Mouse (Mus musculus) common myeloid progenitor, adult 5-6 weeks (primary cell): Measurements from ENCODE around the gene Dnase1l3. TPM values are rescaled to one million over a fixed set of nuclear protein-coding genes. Genes with fewer than 3 reads are reported as not detected.

ENCODE experiments used
- ATAC-seq: replicated peaks from 2 replicates; pipeline ENCODE4 v1.8.0; 2016; ENCODE audit warnings: low read depth, mild to moderate bottlenecking, moderate TSS enrichment, inconsistent platforms; ENCODE audit not compliant: poor library complexity, severe bottlenecking
- total RNA-seq: library from RNA; stranded (forward); fragments of 200-1000, 187-1606 nt; gene quantifications from 2 replicates; pipeline ENCODE4 v1.2.3, GENCODE M21; 2017

Gene Dnase1l3
- total RNA-seq, 1 experiment from 2014 or later = not detected

DNA sequence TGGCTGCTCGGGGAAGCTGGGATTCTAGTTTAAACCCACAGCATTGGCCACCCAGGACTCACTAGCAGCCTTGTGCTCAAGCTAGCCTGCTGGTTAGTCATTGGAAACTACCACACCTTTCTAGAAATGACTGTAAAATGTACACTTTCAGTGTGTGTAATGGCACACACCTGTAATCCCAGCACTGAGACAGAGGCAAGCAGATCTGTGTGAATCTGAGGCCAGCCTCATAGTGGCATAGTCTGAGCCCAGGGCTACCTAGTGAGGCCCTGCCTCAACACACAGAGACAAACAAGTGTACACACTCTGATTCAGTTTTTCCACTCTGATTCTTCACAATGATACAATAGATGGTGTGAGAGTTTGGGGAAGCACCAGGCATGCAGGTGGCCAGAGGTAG lies 5.0 kb downstream of the Dnase1l3 start:
- ATAC-seq = no peak

DNA sequence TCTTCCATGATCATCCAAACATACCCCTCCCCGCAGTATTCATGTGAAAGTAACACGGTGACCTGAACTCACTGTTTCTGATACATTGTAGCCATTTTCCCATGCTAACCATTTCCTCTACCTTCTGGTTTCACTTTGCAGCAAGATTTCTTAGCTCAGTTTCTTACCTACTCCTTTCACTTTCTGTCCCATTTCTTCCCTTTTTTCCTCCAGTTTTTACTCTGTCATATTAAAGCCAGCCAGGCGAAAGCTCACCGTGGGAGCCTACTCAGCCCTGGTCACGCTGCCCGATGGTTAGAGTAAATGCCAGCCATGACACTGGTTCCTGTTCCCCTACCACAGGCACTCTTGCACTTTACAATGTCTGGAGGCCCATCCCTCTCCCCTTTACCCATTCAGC lies 7.5 kb downstream of the Dnase1l3 start:
- ATAC-seq = peak; percentile 64

DNA sequence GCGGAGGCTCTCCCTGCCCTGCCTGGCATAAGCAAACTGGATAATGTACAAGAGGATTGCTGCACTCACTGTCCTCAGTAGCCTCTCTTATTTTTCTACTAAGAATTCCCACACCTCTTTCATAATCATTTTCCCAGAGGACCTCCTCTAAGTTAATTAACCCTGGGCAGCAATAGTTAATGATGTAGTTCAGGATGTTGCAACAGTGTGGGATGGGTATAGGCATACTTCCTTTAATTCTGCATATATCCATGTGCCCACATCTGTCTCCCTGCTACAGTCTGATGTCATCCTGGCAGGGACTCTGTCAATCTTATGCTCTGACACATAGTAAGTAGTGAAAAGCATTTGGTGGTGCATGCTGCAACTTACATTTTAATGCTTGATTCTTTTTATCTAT lies 13.1 kb downstream of the Dnase1l3 start:
- peak; percentile 40 for ATAC-seq

DNA sequence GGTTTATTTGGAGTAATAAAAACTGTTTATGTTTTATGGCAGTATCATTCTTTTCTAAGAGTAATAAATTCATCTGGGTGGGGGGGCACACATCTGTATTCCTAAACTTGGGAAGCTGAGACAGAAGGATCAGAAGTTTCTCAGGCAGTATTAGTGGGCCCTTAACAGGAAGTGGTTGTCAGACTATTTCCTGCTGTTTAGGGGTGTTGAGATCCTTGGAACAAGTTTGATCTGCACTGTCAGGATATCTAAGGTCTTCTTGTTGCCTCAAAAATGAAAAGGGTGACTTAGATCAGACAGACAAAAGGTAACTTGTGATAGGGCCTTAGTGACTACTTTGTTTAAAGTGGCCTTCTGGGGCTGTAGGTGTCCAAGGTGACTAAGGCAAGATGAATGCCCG lies 16.2 kb downstream of the Dnase1l3 start:
- ATAC-seq = no peak

- peak; percentile 69 for ATAC-seq
Measured at GRCm38 (mm10) chr14:7977471-7977870, 16.9 kb downstream of the Dnase1l3 start.

- ATAC-seq = no peak
Measured at GRCm38 (mm10) chr14:7975177-7975576, 19.2 kb downstream of the Dnase1l3 start.

- ATAC-seq = no peak
Measured at GRCm38 (mm10) chr14:7974643-7975042, 19.7 kb downstream of the Dnase1l3 start.

DNA sequence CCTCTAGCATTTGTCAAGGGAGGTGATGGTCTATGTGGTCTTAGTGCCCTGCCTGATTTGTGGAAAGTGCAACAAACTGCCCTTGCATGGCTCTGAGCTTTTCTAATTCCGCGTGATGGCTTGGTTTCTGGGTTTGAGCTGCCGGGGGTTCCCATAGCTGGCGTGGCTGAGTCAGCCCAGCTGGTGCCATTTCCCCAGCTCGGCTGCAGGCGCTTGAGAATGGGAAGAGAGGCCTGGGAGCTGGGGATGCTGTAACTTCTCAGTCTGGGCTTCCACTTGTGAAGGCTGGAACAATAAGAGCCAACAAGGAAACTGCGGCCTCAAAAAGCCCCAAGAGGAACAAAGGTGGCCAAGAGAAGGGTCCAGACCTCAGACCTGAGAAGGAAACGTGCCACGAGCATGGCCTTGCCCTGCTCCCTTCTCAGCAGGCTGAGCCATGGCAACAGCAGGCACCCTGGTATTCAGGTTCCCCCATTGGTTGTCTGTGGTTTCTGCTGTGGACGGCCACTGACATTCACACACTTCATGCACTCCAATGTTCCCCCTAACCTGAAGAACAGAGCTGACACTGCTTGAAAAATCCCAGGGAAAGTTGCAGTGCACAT lies 22.4 kb downstream of the Dnase1l3 start:
- ATAC-seq = peak; percentile 76

- peak; percentile 95 for ATAC-seq
Measured at GRCm38 (mm10) chr14:7964219-7964889, 30.0 kb downstream of the Dnase1l3 start.

- no peak for ATAC-seq
Measured at GRCm38 (mm10) chr14:7963160-7963559, 31.2 kb downstream of the Dnase1l3 start.

DNA sequence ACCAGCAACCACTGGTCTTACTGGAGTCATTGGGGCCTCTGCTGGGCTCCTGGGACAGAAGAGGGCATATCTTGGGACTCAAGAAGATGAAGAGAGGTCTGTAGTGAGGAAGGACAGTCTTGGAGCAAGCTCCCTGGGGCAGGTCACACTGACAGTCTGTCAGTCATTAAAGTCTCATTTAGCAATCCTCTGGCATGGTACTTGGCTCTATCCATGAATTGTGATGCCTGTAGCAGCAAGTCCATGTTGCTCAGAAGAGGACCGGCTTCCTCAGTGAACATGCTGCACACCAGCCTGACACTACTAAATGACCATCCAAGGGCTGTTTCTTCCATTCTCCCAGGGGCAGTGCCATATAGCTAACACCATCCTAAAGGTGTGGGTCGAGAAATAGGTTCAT lies 31.7 kb downstream of the Dnase1l3 start:
- ATAC-seq = no peak

DNA sequence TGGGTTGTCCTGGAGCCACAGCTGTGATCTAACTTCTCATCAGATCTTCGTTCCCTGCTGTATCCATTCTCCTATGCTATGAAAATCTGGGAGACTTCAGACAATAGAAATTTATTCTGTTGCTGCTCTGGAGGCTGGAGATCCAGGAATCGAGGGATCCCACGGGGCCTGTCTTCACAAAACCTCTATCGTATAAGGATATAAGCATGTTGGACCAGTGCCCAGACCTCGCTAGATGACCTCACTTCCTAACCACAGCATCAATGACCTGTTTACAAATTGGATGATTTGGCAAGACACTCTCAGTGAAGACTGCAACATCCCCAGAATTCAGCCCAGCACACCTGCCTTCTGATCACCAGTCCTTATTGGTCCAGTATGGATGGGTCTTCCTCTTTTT lies 32.7 kb downstream of the Dnase1l3 start:
- no peak for ATAC-seq

DNA sequence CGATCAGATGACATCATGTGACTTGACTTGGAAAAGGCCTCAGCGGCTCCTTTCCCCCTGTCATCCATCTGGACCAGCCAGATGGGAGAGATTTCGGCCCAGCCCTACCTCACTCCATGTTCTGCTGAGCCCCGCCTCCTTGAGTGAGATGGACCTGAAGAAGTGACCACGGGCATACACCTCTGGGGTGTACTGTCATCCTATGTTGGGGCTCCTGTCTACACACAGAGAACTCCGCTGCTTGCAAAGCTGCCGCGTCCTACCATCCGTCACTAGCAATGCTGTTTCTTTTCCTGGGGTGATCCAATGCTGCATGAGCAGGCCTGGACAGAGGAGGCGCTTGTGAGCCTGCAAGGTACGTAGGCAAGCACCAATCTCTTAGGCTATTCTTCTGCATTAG lies 33.8 kb downstream of the Dnase1l3 start:
- ATAC-seq = peak; percentile 60

DNA sequence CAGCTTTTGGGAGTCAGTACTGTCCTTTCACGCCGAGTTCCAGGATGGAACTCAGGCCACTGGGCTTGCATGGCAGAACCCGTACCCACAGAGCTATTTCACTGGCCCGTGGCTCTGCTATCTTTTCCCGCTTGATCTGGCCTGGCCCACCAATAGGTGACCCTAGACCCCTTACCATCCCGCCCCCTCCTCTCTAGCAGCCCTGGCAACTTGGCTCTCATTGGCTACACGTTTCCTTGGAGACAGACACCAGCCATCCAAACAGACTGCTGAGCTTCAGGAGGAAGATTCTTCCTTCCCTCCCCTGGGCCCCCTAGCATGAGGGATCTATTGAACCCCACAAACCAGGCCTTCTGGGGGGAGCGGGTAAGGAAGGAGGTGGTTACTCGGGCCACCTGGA lies 37.3 kb downstream of the Dnase1l3 start, which contains the start of gene Gm45521:
Gene Gm45521, plus strand, starts transcription at position 240 of the 400 bp plus-strand sequence.
- no peak for ATAC-seq

DNA sequence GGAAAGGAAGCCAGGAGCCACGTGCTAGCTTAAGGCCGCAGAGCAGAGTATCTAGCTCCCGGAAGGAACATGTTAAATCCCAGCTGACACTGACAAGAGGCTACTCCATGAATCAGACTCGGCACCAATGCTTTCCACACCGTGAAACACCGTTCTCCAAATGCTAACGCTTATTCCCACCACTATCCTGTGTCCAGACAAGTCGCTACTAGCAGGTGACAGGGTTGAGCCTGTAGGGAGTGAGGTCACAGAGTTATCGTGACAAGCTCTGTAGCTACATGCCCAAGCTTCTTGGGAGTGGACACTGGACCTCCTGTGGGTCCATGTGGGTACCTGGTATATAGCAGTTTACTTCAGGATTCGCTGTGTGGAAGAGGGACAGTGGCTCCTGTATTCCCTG lies 37.9 kb downstream of the Dnase1l3 start:
- no peak for ATAC-seq

DNA sequence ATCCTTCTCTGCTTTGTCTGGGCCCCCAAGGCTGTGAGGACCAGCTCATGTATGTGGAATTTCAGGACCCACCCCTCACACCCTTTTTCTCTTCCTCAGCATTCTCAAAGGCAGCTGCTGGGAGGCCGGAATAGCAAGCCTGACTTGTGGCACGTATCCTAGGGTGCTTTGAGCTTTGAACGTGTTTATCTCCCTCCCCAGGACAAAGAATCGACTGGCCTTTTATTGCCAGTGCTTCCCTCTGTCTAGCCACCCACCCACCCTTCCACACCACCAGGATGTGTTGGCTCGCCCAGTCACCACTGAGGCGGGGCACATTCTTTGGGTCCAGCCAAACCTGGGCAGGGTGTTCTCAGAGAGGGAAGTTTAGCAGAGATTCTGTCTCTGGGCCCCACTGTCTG lies 40.3 kb downstream of the Dnase1l3 start:
- no peak for ATAC-seq

GRCm38 (mm10) chr14:7952610-7953254 lies 41.6 kb downstream of the Dnase1l3 start:
- ATAC-seq = peak; percentile 56

DNA sequence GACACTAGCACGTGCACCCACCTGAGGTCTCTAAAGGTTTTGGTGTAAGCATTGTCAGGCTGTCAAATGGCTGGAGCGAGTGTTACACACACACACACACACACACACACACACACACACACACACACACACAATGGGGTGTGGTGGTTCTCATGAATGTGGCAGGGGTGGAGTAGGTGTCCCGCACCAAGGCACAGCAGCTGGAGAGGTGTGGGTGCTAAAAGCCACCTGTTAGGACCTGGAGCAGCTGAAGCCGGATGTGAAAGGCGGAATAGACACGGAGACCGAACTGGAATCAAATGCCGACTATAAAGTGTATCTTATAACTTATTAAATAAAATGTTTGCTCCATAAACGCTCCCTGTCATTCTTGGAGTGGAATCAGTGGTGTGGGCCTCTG lies 43.1 kb downstream of the Dnase1l3 start:
- ATAC-seq = no peak

GRCm38 (mm10) chr14:7945261-7945660 lies 49.1 kb downstream of the Dnase1l3 start:
- ATAC-seq = no peak

DNA sequence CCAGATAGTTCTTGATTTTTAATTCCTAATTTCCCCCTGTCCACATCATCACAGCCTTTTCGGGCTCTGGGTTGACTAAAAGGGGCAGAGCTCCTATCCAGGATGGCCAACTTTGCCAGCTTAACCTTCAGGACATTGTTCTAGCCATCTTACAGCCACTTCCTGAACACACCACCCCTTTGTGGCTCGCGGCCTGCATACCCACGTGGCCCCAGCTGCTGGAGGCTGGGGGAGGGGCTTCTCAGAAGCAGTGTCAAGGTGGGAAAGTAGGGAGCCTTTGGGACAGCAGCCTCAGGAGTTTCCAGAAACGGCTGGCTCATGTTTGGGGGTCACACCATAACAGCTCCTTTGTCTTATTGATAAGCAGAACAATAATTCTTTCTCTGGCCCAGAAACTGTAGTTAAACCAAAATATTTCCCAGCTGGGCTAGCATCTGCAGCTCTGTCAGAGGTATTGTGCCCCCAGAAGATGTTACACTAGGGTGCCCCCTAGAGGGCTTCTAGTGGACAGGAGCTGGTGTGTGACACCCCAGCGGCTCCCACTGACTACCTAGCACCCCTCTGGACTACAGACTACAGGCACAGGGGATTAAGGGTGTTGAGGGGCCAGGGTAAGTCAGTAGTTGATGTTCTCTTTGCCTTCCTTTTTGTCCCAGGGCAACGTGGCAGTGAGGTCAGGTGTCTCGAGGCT lies 49.9 kb downstream of the Dnase1l3 start:
- peak; percentile 76 for ATAC-seq

DNA sequence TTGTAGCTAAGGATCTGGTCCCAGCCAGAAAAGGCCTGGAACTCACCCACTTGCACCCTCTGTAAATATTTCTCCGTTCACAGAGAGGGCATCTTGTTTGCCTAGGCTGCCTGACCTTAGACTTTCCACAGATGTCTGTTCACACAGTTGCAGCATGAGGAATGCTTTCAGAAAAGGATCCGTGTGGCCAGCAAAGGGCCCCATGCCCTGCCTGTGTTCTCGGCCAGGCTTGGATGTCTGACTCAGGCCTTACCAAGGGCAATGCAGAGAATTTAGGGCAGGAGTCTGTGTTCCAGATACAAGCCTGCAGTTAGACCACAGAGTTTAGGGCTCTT lies 50.6 kb downstream of the Dnase1l3 start:
- ATAC-seq = no peak
